Mouse (Mus musculus) urinary bladder, postnatal 36 days (tissue): Measurements from ENCODE around the gene Myo1b.

Experiments
- DNase-seq, 2 experiments: peaks; one replicate each; pipeline ENCODE4 v3.0.0; 2022; ENCODE audit warnings: low spot score in 2 of 2, mixed read lengths in 1 of 2

The Myo1b gene

GRCm38 (mm10) chr1:51789269-51789668, 126.6 kb downstream of the Myo1b start:
- no peak for DNase-seq

- DNase-seq: no peak
Measured at GRCm38 (mm10) chr1:51782091-51782490, 133.8 kb downstream of the Myo1b start.

GRCm38 (mm10) chr1:51780357-51780756, 135.5 kb downstream of the Myo1b start:
- no peak for DNase-seq

GRCm38 (mm10) chr1:51778241-51778640, 137.6 kb downstream of the Myo1b start:
- no peak for DNase-seq

- no peak for DNase-seq
Measured at GRCm38 (mm10) chr1:51770504-51770871, 145.4 kb downstream of the Myo1b start.

GRCm38 (mm10) chr1:51769815-51770503, 145.9 kb downstream of the Myo1b start:
- DNase-seq: no peak

- DNase-seq: no peak
Measured at GRCm38 (mm10) chr1:51766271-51766670, 149.6 kb downstream of the Myo1b start.

- no peak for DNase-seq
Measured at GRCm38 (mm10) chr1:51765156-51765555, 150.7 kb downstream of the Myo1b start.

- no peak for DNase-seq
Measured at GRCm38 (mm10) chr1:51759657-51760056, 156.2 kb downstream of the Myo1b start.

GRCm38 (mm10) chr1:51758326-51759109, 157.4 kb downstream of the Myo1b start:
- no peak for DNase-seq

- DNase-seq: no peak
Measured at GRCm38 (mm10) chr1:51753621-51754020, 162.2 kb downstream of the Myo1b start.

- no peak for DNase-seq
Measured at GRCm38 (mm10) chr1:51751006-51751405, 164.9 kb downstream of the Myo1b start.

- no peak for DNase-seq
Measured at GRCm38 (mm10) chr1:51748306-51748705, 167.6 kb downstream of the Myo1b start.

GRCm38 (mm10) chr1:51747494-51747893, 168.4 kb downstream of the Myo1b start:
- peak; percentile 22 to 49 for DNase-seq

- DNase-seq: no peak
Measured at GRCm38 (mm10) chr1:51746711-51747240, 169.1 kb downstream of the Myo1b start.

GRCm38 (mm10) chr1:51743756-51744425, 172.0 kb downstream of the Myo1b start:
- DNase-seq: peak in 1 of 2 experiments; percentile 17

GRCm38 (mm10) chr1:51742586-51742985, 173.3 kb downstream of the Myo1b start:
- no peak for DNase-seq

- DNase-seq: no peak
Measured at GRCm38 (mm10) chr1:51740626-51741231, 175.1 kb downstream of the Myo1b start.

- no peak for DNase-seq
Measured at GRCm38 (mm10) chr1:51739252-51739852, 176.5 kb downstream of the Myo1b start.

GRCm38 (mm10) chr1:51736822-51737221, 179.0 kb downstream of the Myo1b start:
- DNase-seq: no peak

GRCm38 (mm10) chr1:51734721-51735120, 181.2 kb downstream of the Myo1b start:
- DNase-seq: no peak
